Mouse (Mus musculus) heart, adult 2 months (tissue): ENCODE measurements around the gene Cpsf6.

Source experiments
- CTCF ChIP-seq: fragments of 200-600 bp; IDR thresholded peaks from 2 replicates; pipeline ENCODE4 v1.8.1; 2022; ENCODE audit warnings: antibody characterized with exemption, mild to moderate bottlenecking, moderate library complexity
- EP300 ChIP-seq: fragments of 200-500 bp; IDR thresholded peaks from 2 replicates; pipeline ENCODE4 v1.6.1; 2011; ENCODE audit warnings: low read depth, low read length, control low read depth; ENCODE audit not compliant: insufficient read depth
- POLR2A ChIP-seq: fragments of 200-500 bp; IDR thresholded peaks from 2 replicates; pipeline ENCODE4 v1.6.1; 2011; ENCODE audit warnings: mild to moderate bottlenecking, low read depth, low read length, control low read depth; ENCODE audit not compliant: insufficient read depth

DNA sequence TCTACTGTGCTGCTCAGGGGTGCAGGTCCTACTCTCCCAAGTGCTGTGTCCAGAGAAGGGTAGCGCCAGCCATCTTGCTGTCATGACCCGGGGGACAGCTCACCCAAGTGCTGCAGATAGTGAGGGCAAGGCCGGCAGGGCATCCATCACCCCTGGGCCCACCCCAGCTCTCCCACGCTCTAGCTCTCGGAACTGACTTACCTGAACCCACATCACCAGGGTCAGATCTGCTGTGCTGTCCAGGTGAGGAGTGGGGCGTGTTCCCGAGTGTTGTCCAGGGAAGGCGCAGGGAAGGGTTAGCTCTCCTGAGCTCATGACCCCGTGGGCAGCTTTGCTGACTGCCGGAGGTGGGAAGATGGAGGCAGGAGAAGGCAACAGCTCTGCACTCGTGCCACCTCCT, 63.4 kb downstream of the Cpsf6 start:
- TF ChIP-seq CTCF (no peak), EP300 (no peak), POLR2A (no peak)
